In the genomic region with DNA sequence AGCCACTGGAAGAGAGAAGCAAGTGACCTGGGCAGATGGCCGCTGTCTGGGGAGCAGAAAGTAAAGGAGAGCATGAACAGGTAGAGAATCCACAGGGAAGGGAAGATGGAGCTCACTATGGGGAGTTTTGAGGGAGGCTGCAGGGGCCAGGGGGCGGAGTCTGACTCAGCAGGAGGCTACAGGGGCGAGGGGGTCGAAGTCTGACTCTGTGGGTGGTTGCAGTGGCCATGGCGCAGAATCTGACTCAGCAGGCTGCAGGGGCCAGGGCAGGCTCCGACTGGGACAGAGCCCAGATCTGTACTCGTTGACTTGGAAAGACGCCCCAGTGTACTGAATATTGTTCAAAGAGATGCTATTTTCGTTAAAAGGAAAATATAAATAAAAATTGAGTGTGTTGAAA, we compare ENCODE assay signal across 9 mouse cellular contexts. TPM values are rescaled to one million over a fixed set of nuclear protein-coding genes. Genes with fewer than 3 reads are reported as not detected.
DNase-seq lines count a peak whose midpoint lies in the region; ATAC-seq and TF ChIP-seq lines count a peak whose summit lies in the region.
"Had no signal": no experiment of that assay in that cellular context is flagged by ENCODE, and none has a peak within 500 bp of the region (broad histone marks: within the 10 kb centered on the region; RNA-seq: fewer than 3 reads in every experiment).

No protein-coding gene starts in this region.

- H3K36me3 ChIP-seq in kidney, adult 2 months (ENCODE audit: control insufficient read depth, insufficient read depth, low read length): no peaks in the 10 kb centered on the region
- no peaks in the 10 kb centered on the region for H3K36me3 ChIP-seq in midbrain, embryonic 15.5 days (replicated peaks)

- no peaks in the 10 kb centered on the region for H3K4me1 ChIP-seq in kidney, adult 2 months (ENCODE audit: control insufficient read depth, insufficient read depth, low read length)
- H3K4me1 ChIP-seq in midbrain, embryonic 15.5 days: no peaks in the 10 kb centered on the region; the same call in 1 of the 2 replicates

- peak overlapping the region; percentile 56 for H3K4me3 ChIP-seq in kidney, adult 2 months (ENCODE audit: insufficient read depth, low read depth, low read length)
- no peak overlapping the region for H3K4me3 ChIP-seq in midbrain, embryonic 15.5 days
- H3K4me3 ChIP-seq: erythroblast, embryonic 14.5 days had no signal

- H3K27ac ChIP-seq in kidney, adult 2 months (ENCODE audit: insufficient read depth, low read depth, low read length): peak overlapping the region; percentile 81
- no peak overlapping the region for H3K27ac ChIP-seq in midbrain, embryonic 15.5 days

- DNase-seq in layer of hippocampus, adult 9-11 months: peak; percentile 18
- no peak for DNase-seq in layer of hippocampus, adult 8-10 months (ENCODE audit: low spot score in 2 of 2)
- peak; percentile 47 for DNase-seq in cerebellum, adult 18-20 months
- DNase-seq in heart, adult 18-20 months: peak; percentile 23 to 28
- peak; percentile 94 for DNase-seq in kidney, adult 2 months
- DNase-seq in T-cell, adult 2 months (ENCODE audit: low spot score): no peak
- DNase-seq in spleen, adult 12 weeks (ENCODE audit: low spot score): no peak

- no peaks in the 10 kb centered on the region for H3K27me3 ChIP-seq in kidney, adult 2 months (replicated peaks; ENCODE audit: control insufficient read depth, insufficient read depth, low read length)
- no peaks in the 10 kb centered on the region for H3K27me3 ChIP-seq in midbrain, embryonic 15.5 days (replicated peaks)

- WGBS in kidney, adult 2 months: 23% methylated on average over 9 of the region's 9 CpGs
- WGBS in midbrain, embryonic 15.5 days: 21% methylated on average over 9 of the region's 9 CpGs

- no peaks in the 10 kb centered on the region for H3K9me3 ChIP-seq in midbrain, embryonic 15.5 days

- no peak for ATAC-seq in midbrain, embryonic 15.5 days (replicated peaks)

- H3K9ac ChIP-seq in midbrain, embryonic 15.5 days: no peak overlapping the region

- peak overlapping the region; percentile 16; the same call in 1 of the 2 replicates for H3K4me2 ChIP-seq in midbrain, embryonic 15.5 days

- no peak for TF ChIP-seq CTCF in kidney, adult 2 months (conservative IDR thresholded peaks at IDR 0.05; ENCODE audit: insufficient read depth, insufficient read length, low read depth, low read length)

- no peak for TF ChIP-seq POLR2A in kidney, adult 2 months (IDR thresholded peaks at IDR 0.05; ENCODE audit: low read depth, low read length)

RNA-seq across cellular contexts. Expression of gene Gucy1b2, which starts 8.9 kb away (rescaled TPM):
- under 1 TPM; 0.16 to 0.43 (median 0.23) TPM for total RNA-seq in layer of hippocampus, adult 8-10 months (2022)
- total RNA-seq in heart, adult 18-20 months (2021): under 1 TPM in 1 of 2 experiments, not detected in 1; 0.15 TPM
- 0.03 and 0.05 TPM in 2 replicates for polyA plus RNA-seq in kidney, adult 2 months (2012; rRNA removed)
- polyA plus RNA-seq in midbrain, embryonic 15.5 days (2015; fragmentation: Nextera tagmentation; extraction: Ambion mirVana): 0.61 and 1.2 TPM in 2 replicates
- polyA plus RNA-seq: erythroblast, embryonic 14.5 days had no signal

Comparison
In these comparisons a context has a peak if more than half of its experiments do, and no peak if none do; other contexts are left out.
1. DNase-seq: peak in layer of hippocampus, adult 9-11 months (single experiment), cerebellum, adult 18-20 months (2 of 2), heart, adult 18-20 months (2 of 2) and kidney, adult 2 months (single experiment); none in layer of hippocampus, adult 8-10 months (0 of 2), T-cell, adult 2 months (single experiment) and spleen, adult 12 weeks (single experiment).